Mouse (Mus musculus) hindlimb bud, embryonic 11.5 days (tissue): Measurements from ENCODE around the gene 1700067P10Rik.

Source experiments
- DNase-seq: peaks from one replicate; pipeline ENCODE4 v3.0.0-alpha.2; 2012; ENCODE audit warnings: low read depth, low spot score; ENCODE audit errors: extremely low spot score

Gene 1700067P10Rik

GRCm38 (mm10) chr17:48095718-48096121 lies 6.6 kb downstream of the 1700067P10Rik start:
- DNase-seq: no peak

GRCm38 (mm10) chr17:48096321-48096720 lies 7.2 kb downstream of the 1700067P10Rik start:
- no peak for DNase-seq

GRCm38 (mm10) chr17:48097011-48097742 lies 8.1 kb downstream of the 1700067P10Rik start:
- no peak for DNase-seq

GRCm38 (mm10) chr17:48097743-48098527 lies 8.8 kb downstream of the 1700067P10Rik start:
- DNase-seq: no peak

- DNase-seq: no peak
These were observed 9.4 kb downstream of the 1700067P10Rik start for GRCm38 (mm10) chr17:48098528-48098890.

GRCm38 (mm10) chr17:48099312-48099711 lies 10.2 kb downstream of the 1700067P10Rik start:
- no peak for DNase-seq

GRCm38 (mm10) chr17:48100441-48101417 lies 11.6 kb downstream of the 1700067P10Rik start:
- no peak for DNase-seq

GRCm38 (mm10) chr17:48107333-48107732 lies 18.2 kb downstream of the 1700067P10Rik start:
- no peak for DNase-seq

GRCm38 (mm10) chr17:48107862-48108261 lies 18.7 kb downstream of the 1700067P10Rik start:
- no peak for DNase-seq

- DNase-seq: no peak
These were observed 19.4 kb downstream of the 1700067P10Rik start for GRCm38 (mm10) chr17:48108520-48108919.

- DNase-seq: no peak
These were observed 21.6 kb downstream of the 1700067P10Rik start for GRCm38 (mm10) chr17:48110547-48111287.

GRCm38 (mm10) chr17:48118570-48118969 lies 29.5 kb downstream of the 1700067P10Rik start:
- DNase-seq: no peak

- DNase-seq: no peak
These were observed 30.5 kb downstream of the 1700067P10Rik start for GRCm38 (mm10) chr17:48119656-48120055.

- DNase-seq: no peak
These were observed 31.3 kb downstream of the 1700067P10Rik start for GRCm38 (mm10) chr17:48120456-48120855.

GRCm38 (mm10) chr17:48132810-48133209 lies 43.7 kb downstream of the 1700067P10Rik start:
- no peak for DNase-seq
